9 mouse cellular contexts compared by ENCODE assay signal in the genomic region with DNA sequence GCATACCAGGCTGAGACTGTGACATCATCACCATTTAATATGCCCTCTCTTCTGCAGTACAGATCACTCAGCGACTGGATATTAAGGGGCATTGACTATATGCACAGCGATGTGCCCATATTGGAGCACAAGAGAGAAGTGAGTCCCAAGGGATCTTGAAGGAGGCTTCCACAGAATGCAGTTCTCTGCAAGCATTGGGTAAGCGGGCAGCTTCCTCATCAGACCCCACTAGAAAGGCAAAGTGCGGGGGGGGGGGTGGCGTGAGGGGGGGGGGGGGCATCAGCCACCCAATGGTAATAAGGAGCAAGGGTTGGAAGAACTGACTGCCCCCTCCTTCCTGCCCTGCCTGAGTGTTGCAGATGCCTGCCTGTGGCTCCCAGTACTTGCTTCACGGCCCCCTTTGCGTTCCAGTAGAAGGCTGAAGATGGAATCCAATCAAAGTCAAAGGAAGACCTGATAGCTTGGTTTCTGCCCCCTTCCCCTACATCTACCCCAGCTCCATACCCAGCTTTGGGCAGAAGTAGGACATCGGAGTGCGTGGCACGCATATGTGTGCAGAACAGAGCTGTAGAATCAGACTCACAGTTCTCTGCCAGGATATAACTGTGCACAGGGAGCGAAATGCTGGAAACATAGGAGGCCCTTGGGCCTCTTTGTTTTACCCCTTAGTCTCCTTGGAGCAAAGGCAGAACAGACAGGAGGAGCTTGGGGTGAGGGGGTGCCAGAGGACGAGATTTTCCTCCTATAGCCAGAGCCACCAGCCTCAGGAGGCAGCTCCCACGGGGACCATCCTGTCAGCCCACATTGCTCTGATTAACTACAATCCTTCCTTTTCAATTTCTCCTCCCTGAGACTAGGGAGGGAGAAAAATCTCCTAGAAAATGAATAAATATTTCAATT. TPM values are rescaled to one million over a fixed set of nuclear protein-coding genes. Genes with fewer than 3 reads are reported as not detected.
DNase-seq lines count a peak whose midpoint lies in the region; ATAC-seq and TF ChIP-seq lines count a peak whose summit lies in the region.
"Had no signal": no experiment of that assay in that cellular context is flagged by ENCODE, and none has a peak within 500 bp of the region (broad histone marks: within the 10 kb centered on the region; RNA-seq: fewer than 3 reads in every experiment).

No protein-coding gene starts in this region.

- peak overlapping the region; percentile 68 for H3K4me3 ChIP-seq in heart, embryonic 10.5 days
- peak overlapping the region; percentile 64 for H3K4me3 ChIP-seq in midbrain, embryonic 13.5 days (replicated peaks)
- H3K4me3 ChIP-seq: erythroblast, embryonic 14.5 days had no signal

- H3K4me2 ChIP-seq in midbrain, embryonic 13.5 days (replicated peaks), result peak overlapping the region; percentile 76

- H3K4me1 ChIP-seq in heart, embryonic 10.5 days, result peaks cover 78% of the 10 kb centered on the region
- H3K4me1 ChIP-seq in midbrain, embryonic 13.5 days (replicated peaks), result peaks cover 80% of the 10 kb centered on the region

- peak; percentile 72 for DNase-seq in heart, embryonic 10.5 days (ENCODE audit: low spot score)
- DNase-seq in heart, adult 9 months (ENCODE audit: low spot score in 2 of 2), result no peak
- DNase-seq in brain, embryonic 14.5 days (ENCODE audit: low read depth), result peak; percentile 59
- peak; percentile 5 for DNase-seq in heart, postnatal 4 days
- DNase-seq in adrenal gland, adult 8-10 months, result no peak
- no peak for DNase-seq in right cerebral cortex, postnatal 14 days

- peak overlapping the region; percentile 91 for H3K27ac ChIP-seq in heart, embryonic 10.5 days
- H3K27ac ChIP-seq in midbrain, embryonic 13.5 days, result peak overlapping the region; percentile 85

- no peaks in the 10 kb centered on the region for H3K9me3 ChIP-seq in heart, embryonic 10.5 days
- no peaks in the 10 kb centered on the region for H3K9me3 ChIP-seq in midbrain, embryonic 13.5 days

- ATAC-seq in midbrain, embryonic 13.5 days, result no peak
- ATAC-seq in megakaryocyte, adult 5-6 weeks (ENCODE audit: poor library complexity, severe bottlenecking), result no peak

- TF ChIP-seq CTCF in brain, embryonic 14.5 days (IDR thresholded peaks at IDR 0.05; ENCODE audit: borderline replicate concordance, extremely low read depth, insufficient read depth, insufficient read length), result no peak

- H3K27me3 ChIP-seq in heart, embryonic 10.5 days (ENCODE audit: insufficient read depth, poor library complexity, severe bottlenecking), result no peaks in the 10 kb centered on the region
- H3K27me3 ChIP-seq in midbrain, embryonic 13.5 days, result no peaks in the 10 kb centered on the region

- H3K9ac ChIP-seq in midbrain, embryonic 13.5 days (replicated peaks), result peak overlapping the region; percentile 75

- 34% methylated on average over 13 of the region's 13 CpGs for WGBS in heart, embryonic 10.5 days
- 29% methylated on average over 13 of the region's 13 CpGs for WGBS in midbrain, embryonic 13.5 days

- TF ChIP-seq POLR2A in brain, embryonic 14.5 days (IDR thresholded peaks at IDR 0.05; ENCODE audit: borderline replicate concordance, extremely low read depth, insufficient read depth, insufficient read length, poor library complexity, severe bottlenecking), result no peak

- no peaks in the 10 kb centered on the region for H3K36me3 ChIP-seq in heart, embryonic 10.5 days
- H3K36me3 ChIP-seq in midbrain, embryonic 13.5 days, result no peaks in the 10 kb centered on the region

RNA-seq across cellular contexts. Expression of a gene that starts 3.1 kb away (rescaled TPM):
- polyA plus RNA-seq in heart, embryonic 10.5 days (2016; fragmentation: Nextera tagmentation; extraction: Ambion mirVana), result 17.9 and 27.9 TPM in 2 replicates
- polyA plus RNA-seq in brain, embryonic 14.5 days (2012; rRNA removed), result 19.3 and 22.9 TPM in 2 replicates
- total RNA-seq in heart, postnatal 4 days (2021), result 10 to 100 TPM; 19.5 to 19.6 TPM
- polyA plus RNA-seq in midbrain, embryonic 13.5 days (2015; fragmentation: Nextera tagmentation; extraction: Ambion mirVana), result 8.4 and 10.1 TPM in 2 replicates
- 0.11 and 0.14 TPM in 2 replicates for total RNA-seq in megakaryocyte, adult 5-6 weeks (2015)
- total RNA-seq in megakaryocyte, adult 5-6 weeks (2017), result 0.16 TPM in 1 of 2 replicates, not detected in the other
- 10 to 100 TPM; 14.7 to 23.3 (median 19.8) TPM for total RNA-seq in adrenal gland, adult 8-10 months (2022)
- polyA plus RNA-seq: erythroblast, embryonic 14.5 days had no signal

Comparison
In these comparisons a context has a peak if more than half of its experiments do, and no peak if none do; other contexts are left out.
1. DNase-seq: peak in heart, embryonic 10.5 days (single experiment), brain, embryonic 14.5 days (single experiment) and heart, postnatal 4 days (single experiment); none in heart, adult 9 months (0 of 2), adrenal gland, adult 8-10 months (single experiment) and right cerebral cortex, postnatal 14 days (single experiment).
2. RNA of a gene that starts 3.1 kb away (total RNA-seq): 14.7 to 23.3 TPM in adrenal gland, adult 8-10 months and 19.5 to 19.6 TPM in heart, postnatal 4 days; 0.11 to 0.16 TPM in megakaryocyte, adult 5-6 weeks; every median in the first group is over 10 times any median in the second.